Comparison of ENCODE assay signal across 8 mouse cellular contexts in the genomic region with DNA sequence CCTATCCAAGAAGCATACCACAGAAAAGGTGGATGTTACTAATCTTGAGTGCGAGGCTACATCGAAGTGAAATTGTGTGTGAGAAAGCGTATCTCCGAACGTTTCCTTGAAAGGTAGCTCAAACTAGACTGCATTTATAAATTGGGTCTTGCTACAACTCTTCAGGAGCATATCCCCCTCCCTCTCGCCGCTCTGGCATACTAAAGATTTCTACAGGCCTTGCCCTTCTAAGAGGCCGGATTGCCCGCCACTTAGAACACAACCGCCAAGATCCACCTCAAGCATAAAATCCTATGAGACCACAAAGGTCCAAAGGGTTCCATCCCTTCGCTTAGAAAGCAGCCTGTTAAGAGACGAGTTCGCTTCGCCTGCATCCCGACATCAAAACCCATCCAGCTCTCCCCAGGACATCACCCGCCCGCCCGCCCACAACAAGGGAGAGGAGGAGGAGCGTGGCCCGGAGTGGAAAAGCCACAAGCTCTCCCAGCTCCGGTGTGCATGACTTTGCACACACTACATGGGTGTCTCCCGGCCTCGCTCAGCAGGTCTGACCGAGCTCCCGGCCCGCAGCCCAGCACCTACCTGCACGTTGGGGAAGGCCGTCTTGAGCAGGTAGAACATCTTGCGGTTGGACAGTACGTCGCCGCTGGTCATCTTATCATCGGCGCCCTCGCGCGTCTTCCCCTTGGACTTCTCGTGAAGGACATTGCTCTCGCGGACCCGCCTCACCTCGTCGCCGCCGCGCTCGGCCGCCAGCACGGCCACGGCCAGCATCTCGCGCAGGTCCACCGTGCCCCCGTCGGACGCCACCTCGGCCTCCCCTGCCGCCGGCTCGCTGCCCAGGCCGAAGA. TPM values are rescaled to one million over a fixed set of nuclear protein-coding genes. Genes with fewer than 3 reads are reported as not detected.
DNase-seq lines count a peak whose midpoint lies in the region; ATAC-seq and TF ChIP-seq lines count a peak whose summit lies in the region.

No protein-coding gene starts in this region.

- WGBS in bone marrow, adult 2 months = 2% methylated on average over 61 of the region's 61 CpGs
- WGBS in heart, postnatal 0 days = 2% methylated on average over 57 of the region's 61 CpGs
- WGBS in lung, embryonic 15.5 days = 1% methylated on average over 61 of the region's 61 CpGs

- H3K36me3 ChIP-seq in ES-Bruce4 (ENCODE audit: control insufficient read depth, insufficient read depth, low read length, poor library complexity, severe bottlenecking) = no peaks in the 10 kb centered on the region; the same call in 1 of the 2 replicates
- no peaks in the 10 kb centered on the region for H3K36me3 ChIP-seq in heart, postnatal 0 days (replicated peaks; ENCODE audit: control insufficient read depth, insufficient read depth, low read length)
- peaks cover 6% of the 10 kb centered on the region; the same call in 1 of the 2 replicates for H3K36me3 ChIP-seq in lung, embryonic 15.5 days

- H3K9ac ChIP-seq in ES-Bruce4 (ENCODE audit: low read depth, poor library complexity, severe bottlenecking) = peak overlapping the region; percentile 90
- H3K9ac ChIP-seq in heart, postnatal 0 days (replicated peaks; ENCODE audit: low read depth, low read length) = peak overlapping the region; percentile 96
- H3K9ac ChIP-seq in lung, embryonic 15.5 days = peak overlapping the region; percentile 92

- peak overlapping the region; percentile 81 for H3K4me3 ChIP-seq in ES-Bruce4 (ENCODE audit: low read depth, low read length)
- peak overlapping the region; percentile 98 for H3K4me3 ChIP-seq in bone marrow, adult 2 months (replicated peaks; ENCODE audit: control insufficient read depth, low read depth, low read length)
- H3K4me3 ChIP-seq in embryonic fibroblast, embryonic 13.5 days (ENCODE audit: insufficient read depth, low read length) = peak overlapping the region; percentile 89
- H3K4me3 ChIP-seq in heart, postnatal 0 days (ENCODE audit: low read depth, low read length) = peak overlapping the region; percentile 99
- H3K4me3 ChIP-seq in lung, embryonic 15.5 days = peak overlapping the region; percentile 97

- no peak overlapping the region for H3K27ac ChIP-seq in ES-Bruce4 (ENCODE audit: insufficient read depth, low read length)
- peak overlapping the region; percentile 81 for H3K27ac ChIP-seq in bone marrow, adult 2 months (ENCODE audit: control insufficient read depth, insufficient read depth, low read depth, low read length, poor library complexity)
- peak overlapping the region; percentile 67; the same call in 1 of the 2 replicates for H3K27ac ChIP-seq in embryonic fibroblast, embryonic 13.5 days (ENCODE audit: insufficient read depth, low read length)
- peak overlapping the region; percentile 89 for H3K27ac ChIP-seq in heart, postnatal 0 days (ENCODE audit: low read depth)
- H3K27ac ChIP-seq in lung, embryonic 15.5 days = peak overlapping the region; percentile 88

- TF ChIP-seq POLR2A in ES-Bruce4 (IDR thresholded peaks at IDR 0.05; ENCODE audit: insufficient read depth, low read length) = no peak
- peak; percentile 59 for TF ChIP-seq POLR2A in bone marrow, adult 2 months (IDR thresholded peaks at IDR 0.05; ENCODE audit: borderline replicate concordance, control insufficient read depth, low read depth, low read length)
- peak; percentile 86 for TF ChIP-seq POLR2A in embryonic fibroblast, embryonic 13.5 days (IDR thresholded peaks at IDR 0.05; ENCODE audit: low read depth, low read length)

- H3K27me3 ChIP-seq in ES-Bruce4 (ENCODE audit: control insufficient read depth, insufficient read depth, low read length, poor library complexity, severe bottlenecking) = no peaks in the 10 kb centered on the region
- no peaks in the 10 kb centered on the region for H3K27me3 ChIP-seq in heart, postnatal 0 days (ENCODE audit: control insufficient read depth, insufficient read depth, low read length)
- H3K27me3 ChIP-seq in lung, embryonic 15.5 days = no peaks in the 10 kb centered on the region

- peak; percentile 73 for ATAC-seq in heart, postnatal 0 days (ENCODE audit: insufficient read depth, low read depth)
- peak; percentile 77 for ATAC-seq in lung, embryonic 15.5 days (ENCODE audit: borderline replicate concordance, extremely low read depth, low FRiP score, low TSS enrichment)

- H3K4me2 ChIP-seq in heart, postnatal 0 days (ENCODE audit: low read depth, low read length) = peak overlapping the region; percentile 87
- peak overlapping the region; percentile 62 for H3K4me2 ChIP-seq in lung, embryonic 15.5 days

- 0 out of 2 replicates have a peak, but pooled peaks cover 4% of the 10 kb centered on the region for H3K9me3 ChIP-seq in ES-Bruce4 (replicated peaks; ENCODE audit: control insufficient read depth, insufficient read depth, low read length, poor library complexity, severe bottlenecking)
- H3K9me3 ChIP-seq in heart, postnatal 0 days (replicated peaks; ENCODE audit: control insufficient read depth, low read length) = no peaks in the 10 kb centered on the region
- no peaks in the 10 kb centered on the region for H3K9me3 ChIP-seq in lung, embryonic 15.5 days

- peak; percentile 24 for DNase-seq in heart, postnatal 0 days (ENCODE audit: low spot score)
- DNase-seq in layer of hippocampus, adult 18-20 months (ENCODE audit: low spot score in 2 of 2) = peak; percentile 16 to 43
- DNase-seq in ovary, postnatal 10 days (ENCODE audit: low spot score) = peak; percentile 33
- DNase-seq in thymus, postnatal 25 days = peak; percentile 36

- peaks cover 1% of the 10 kb centered on the region for H3K4me1 ChIP-seq in ES-Bruce4 (ENCODE audit: control insufficient read depth, insufficient read depth, low read length)
- no peaks in the 10 kb centered on the region; the same call in 1 of the 2 replicates for H3K4me1 ChIP-seq in bone marrow, adult 2 months (ENCODE audit: control insufficient read depth, insufficient read depth, low read length)
- H3K4me1 ChIP-seq in embryonic fibroblast, embryonic 13.5 days (ENCODE audit: control insufficient read depth, insufficient read depth, low read length) = peaks cover 5% of the 10 kb centered on the region
- H3K4me1 ChIP-seq in heart, postnatal 0 days (ENCODE audit: control insufficient read depth, insufficient read depth) = peaks cover 15% of the 10 kb centered on the region; the same call in 1 of the 2 replicates
- peaks cover 10% of the 10 kb centered on the region for H3K4me1 ChIP-seq in lung, embryonic 15.5 days

- no peak for TF ChIP-seq CTCF in ES-Bruce4 (IDR thresholded peaks at IDR 0.05; ENCODE audit: low read depth, low read length)
- no peak for TF ChIP-seq CTCF in bone marrow, adult 2 months (IDR thresholded peaks at IDR 0.05; ENCODE audit: control insufficient read depth, insufficient read depth, low read length)
- TF ChIP-seq CTCF in embryonic fibroblast, embryonic 13.5 days (IDR thresholded peaks at IDR 0.05; ENCODE audit: borderline replicate concordance, insufficient read depth, low read length) = no peak
- TF ChIP-seq CTCF in heart, postnatal 0 days (IDR thresholded peaks at IDR 0.05; ENCODE audit: low read depth) = no peak

- no peak for TF ChIP-seq EP300 in ES-Bruce4 (IDR thresholded peaks at IDR 0.05; ENCODE audit: insufficient read depth, low read depth, low read length)
- no peak for TF ChIP-seq EP300 in heart, postnatal 0 days (IDR thresholded peaks at IDR 0.05; ENCODE audit: low read depth)

RNA-seq across cellular contexts. Expression of gene Impad1, which starts 0.8 kb away (rescaled TPM):
- 68.5 and 75.1 TPM in 2 replicates for polyA plus RNA-seq in ES-Bruce4 (2011; ENCODE audit: insufficient read depth, insufficient read length, low read depth, missing spikeins)
- polyA plus RNA-seq in bone marrow, adult 2 months (2011; ENCODE audit: insufficient read depth, insufficient read length, low replicate concordance, missing spikeins) = 3.6 and 3.7 TPM in 2 replicates
- 75.8 and 88.0 TPM in 2 replicates for polyA plus RNA-seq in embryonic fibroblast, embryonic 13.5 days (2011; ENCODE audit: insufficient read length, low read depth, missing spikeins)
- 53.1 and 61.1 TPM in 2 replicates for total RNA-seq in heart, postnatal 0 days (2014; rRNA removed; ENCODE audit: low replicate concordance)
- 16.7 and 17.4 TPM in 2 replicates for polyA plus RNA-seq in heart, postnatal 0 days (2015; fragmentation: Nextera tagmentation; extraction: Ambion mirVana)
- total RNA-seq in layer of hippocampus, adult 18-20 months (2021) = 10 to 100 TPM; 50.5 to 53.2 TPM
- polyA plus RNA-seq in lung, embryonic 15.5 days (2015; fragmentation: Nextera tagmentation; extraction: Ambion mirVana) = 37.1 and 37.5 TPM in 2 replicates
